Mouse (Mus musculus): Measurements from ENCODE around the gene Slc35g2. TPM values are rescaled to one million over a fixed set of nuclear protein-coding genes. Genes with fewer than 3 reads are reported as not detected.

Gene Slc35g2
- 0.90 and 2.1 TPM in 2 replicates for total RNA-seq (2012; rRNA removed)

GRCm38 (mm10) chr9:100570626-100571233, at the start of gene Slc35g2:
TSS of gene Slc35g2 (minus strand) at chr9:100571090.
- TF ChIP-seq HCFC1 (IDR thresholded peaks at IDR 0.05; ENCODE audit: borderline replicate concordance, insufficient read depth, low read length) (no peak), CHD2 (IDR thresholded peaks at IDR 0.05; ENCODE audit: low read depth, low read length) (no peak), ZNF384 (IDR thresholded peaks at IDR 0.05; ENCODE audit: low read depth, low read length) (no peak), ZC3H11A (IDR thresholded peaks at IDR 0.05; ENCODE audit: borderline replicate concordance, low read depth, low read length) (no peak), MAFK (IDR thresholded peaks at IDR 0.05; ENCODE audit: insufficient read depth, low read depth, low read length) (no peak)
- Histone ChIP-seq H3K9me3 (ENCODE audit: control insufficient read depth, insufficient read depth, low read depth, low read length) (no peaks in the 10 kb centered on the region), H3K27ac (ENCODE audit: insufficient read depth, low read depth, low read length, poor library complexity, severe bottlenecking) (no peak within 1 kb of the TSS), H3K36me3 (ENCODE audit: control insufficient read depth, insufficient read depth, low read length, poor library complexity, severe bottlenecking) (no peaks in the 10 kb centered on the region), H3K4me1 (ENCODE audit: control insufficient read depth in 2 of 2, insufficient read depth in 2 of 2, low read length in 2 of 2, poor library complexity in 1 of 2) (0 out of 4 replicates have a peak, but pooled peaks cover 0 to 2% of the 10 kb centered on the region in 2 experiments), H3K9ac (ENCODE audit: insufficient read depth, low read depth, low read length, poor library complexity, severe bottlenecking) (peak within 1 kb of the TSS; percentile 35), H3K4me3 (ENCODE audit: insufficient read depth in 1 of 2, low read depth in 1 of 2, low read length in 2 of 2, poor library complexity in 1 of 2, severe bottlenecking in 1 of 2) (peak within 1 kb of the TSS; percentile 69 to 83)
- DNase-seq (ENCODE audit: low read depth, low spot score) = no peak
- in situ Hi-C loops (cut with MboI; ENCODE audit: low sequenced_read_pairs in 2 of 2, unreplicated experiment in 2 of 2) = no loop called here

GRCm38 (mm10) chr9:100616947-100617346, 46.1 kb upstream of the Slc35g2 start:
- no peak overlapping the region for H3K4me3 ChIP-seq (ENCODE audit: insufficient read depth in 1 of 2, low read depth in 1 of 2, low read length in 2 of 2, poor library complexity in 1 of 2, severe bottlenecking in 1 of 2)
- in situ Hi-C loops (cut with MboI; ENCODE audit: low sequenced_read_pairs in 2 of 2, unreplicated experiment in 2 of 2) = no loop called here
- H3K36me3 ChIP-seq (ENCODE audit: control insufficient read depth, insufficient read depth, low read length, poor library complexity, severe bottlenecking) = no peaks in the 10 kb centered on the region
- no peak for TF ChIP-seq HCFC1 (IDR thresholded peaks at IDR 0.05; ENCODE audit: borderline replicate concordance, insufficient read depth, low read length)
- TF ChIP-seq ZC3H11A (IDR thresholded peaks at IDR 0.05; ENCODE audit: borderline replicate concordance, low read depth, low read length) = no peak
- no peak for TF ChIP-seq MAFK (IDR thresholded peaks at IDR 0.05; ENCODE audit: insufficient read depth, low read depth, low read length)
- no peak for TF ChIP-seq CHD2 (IDR thresholded peaks at IDR 0.05; ENCODE audit: low read depth, low read length)
- no peak for TF ChIP-seq ZNF384 (IDR thresholded peaks at IDR 0.05; ENCODE audit: low read depth, low read length)
- no peak overlapping the region for H3K9ac ChIP-seq (ENCODE audit: insufficient read depth, low read depth, low read length, poor library complexity, severe bottlenecking)
- no peak overlapping the region for H3K27ac ChIP-seq (ENCODE audit: insufficient read depth, low read depth, low read length, poor library complexity, severe bottlenecking)
- H3K4me1 ChIP-seq (ENCODE audit: control insufficient read depth in 2 of 2, insufficient read depth in 2 of 2, low read length in 2 of 2, poor library complexity in 1 of 2) = peaks cover 2 to 4% of the 10 kb centered on the region in 2 experiments; a peak in 2 of 4 replicates
- no peaks in the 10 kb centered on the region for H3K9me3 ChIP-seq (ENCODE audit: control insufficient read depth, insufficient read depth, low read depth, low read length)
- DNase-seq (ENCODE audit: low read depth, low spot score) = no peak

GRCm38 (mm10) chr9:100613501-100614071, 42.7 kb upstream of the Slc35g2 start:
- no peak for DNase-seq (ENCODE audit: low read depth, low spot score)
- Histone ChIP-seq H3K4me1 (ENCODE audit: control insufficient read depth in 2 of 2, insufficient read depth in 2 of 2, low read length in 2 of 2, poor library complexity in 1 of 2) (peaks cover 2% of the 10 kb centered on the region in 2 experiments; a peak in 2 of 4 replicates), H3K9ac (ENCODE audit: insufficient read depth, low read depth, low read length, poor library complexity, severe bottlenecking) (no peak overlapping the region), H3K9me3 (ENCODE audit: control insufficient read depth, insufficient read depth, low read depth, low read length) (no peaks in the 10 kb centered on the region), H3K4me3 (ENCODE audit: insufficient read depth in 1 of 2, low read depth in 1 of 2, low read length in 2 of 2, poor library complexity in 1 of 2, severe bottlenecking in 1 of 2) (no peak overlapping the region), H3K27ac (ENCODE audit: insufficient read depth, low read depth, low read length, poor library complexity, severe bottlenecking) (no peak overlapping the region), H3K36me3 (ENCODE audit: control insufficient read depth, insufficient read depth, low read length, poor library complexity, severe bottlenecking) (no peaks in the 10 kb centered on the region)
- in situ Hi-C loops (cut with MboI; ENCODE audit: low sequenced_read_pairs in 2 of 2, unreplicated experiment in 2 of 2) = no loop called here
- TF ChIP-seq ZC3H11A (IDR thresholded peaks at IDR 0.05; ENCODE audit: borderline replicate concordance, low read depth, low read length) = no peak

- in situ Hi-C loops (cut with MboI; ENCODE audit: low sequenced_read_pairs in 2 of 2, unreplicated experiment in 2 of 2) = no loop called here
- no peak overlapping the region for H3K4me3 ChIP-seq (ENCODE audit: insufficient read depth in 1 of 2, low read depth in 1 of 2, low read length in 2 of 2, poor library complexity in 1 of 2, severe bottlenecking in 1 of 2)
- H3K9ac ChIP-seq (ENCODE audit: insufficient read depth, low read depth, low read length, poor library complexity, severe bottlenecking) = no peak overlapping the region
- TF ChIP-seq ZC3H11A (IDR thresholded peaks at IDR 0.05; ENCODE audit: borderline replicate concordance, low read depth, low read length) = no peak
- TF ChIP-seq MAFK (IDR thresholded peaks at IDR 0.05; ENCODE audit: insufficient read depth, low read depth, low read length) = peak; percentile 85
- TF ChIP-seq ZNF384 (IDR thresholded peaks at IDR 0.05; ENCODE audit: low read depth, low read length) = no peak
- peak; percentile 61; the same call in 1 of the 2 replicates for TF ChIP-seq CHD2 (IDR thresholded peaks at IDR 0.05; ENCODE audit: low read depth, low read length)
- no peak for TF ChIP-seq HCFC1 (IDR thresholded peaks at IDR 0.05; ENCODE audit: borderline replicate concordance, insufficient read depth, low read length)
- no peaks in the 10 kb centered on the region for H3K9me3 ChIP-seq (ENCODE audit: control insufficient read depth, insufficient read depth, low read depth, low read length)
- peak overlapping the region; percentile 38; the same call in 1 of the 2 replicates for H3K27ac ChIP-seq (ENCODE audit: insufficient read depth, low read depth, low read length, poor library complexity, severe bottlenecking)
- peaks cover 3 to 4% of the 10 kb centered on the region in 2 experiments; a peak in 2 of 4 replicates for H3K4me1 ChIP-seq (ENCODE audit: control insufficient read depth in 2 of 2, insufficient read depth in 2 of 2, low read length in 2 of 2, poor library complexity in 1 of 2)
- no peaks in the 10 kb centered on the region for H3K36me3 ChIP-seq (ENCODE audit: control insufficient read depth, insufficient read depth, low read length, poor library complexity, severe bottlenecking)
- peak; percentile 82 for DNase-seq (ENCODE audit: low read depth, low spot score)
Observed at GRCm38 (mm10) chr9:100605985-100606554, 35.2 kb upstream of the Slc35g2 start.

All from ES-E14 (cell line).